Mouse (Mus musculus) limb, embryonic 11.5 days (tissue): ENCODE results near the gene Zfp689. TPM values are rescaled to one million over a fixed set of nuclear protein-coding genes. Genes with fewer than 3 reads are reported as not detected.
A peak's percentile ranks its signal among the peaks of the same experiment; 100 is the strongest.
"Not testable (repeated sequence)": the region's sequence is repeated elsewhere in the genome, so short reads cannot be mapped to it uniquely, and the experiment has no call there.

Experiments
- ATAC-seq: fragments of 200-750 bp; cut with Nextera tagmentation; 2 replicates; pipeline ENCODE4 v1.8.0; 2017; ENCODE audit warnings: low read depth; ENCODE audit not compliant: insufficient number of reproducible peaks, low FRiP score, low TSS enrichment
- DNase-seq: peaks from one replicate; pipeline ENCODE4 v3.0.0-alpha.2; 2015; ENCODE audit warnings: low spot score
- H3K27ac ChIP-seq: fragments of 300-500 bp; sonication (generic); replicated peaks from 2 replicates; pipeline ENCODE4 v1.5.1; 2014; ENCODE audit warnings: low read depth, mild to moderate bottlenecking, low read length
- H3K27me3 ChIP-seq: fragments of 300-500 bp; sonication (generic); 2 replicates; pipeline ENCODE4 v1.6.1; 2014; ENCODE audit warnings: mild to moderate bottlenecking, low read length, mixed read lengths; ENCODE audit not compliant: control insufficient read depth, insufficient read depth
- H3K36me3 ChIP-seq: fragments of 300-500 bp; sonication (generic); 2 replicates; pipeline ENCODE4 v1.6.1; 2014; ENCODE audit warnings: mild to moderate bottlenecking, low read length, moderate library complexity, mixed read lengths; ENCODE audit not compliant: control insufficient read depth, insufficient read depth
- H3K4me1 ChIP-seq: fragments of 300-500 bp; sonication (generic); 2 replicates; pipeline ENCODE4 v1.6.1; 2014; ENCODE audit warnings: low read length, mixed read lengths; ENCODE audit not compliant: control insufficient read depth, insufficient read depth
- H3K4me2 ChIP-seq: fragments of 300-500 bp; sonication (generic); 2 replicates; pipeline ENCODE4 v1.6.1; 2014; ENCODE audit warnings: low read depth, mild to moderate bottlenecking, moderate library complexity; ENCODE audit not compliant: severe bottlenecking
- H3K4me3 ChIP-seq: fragments of 300-500 bp; sonication (generic); 2 replicates; pipeline ENCODE4 v1.5.1; 2014; ENCODE audit warnings: low read depth, low read length
- H3K9ac ChIP-seq: fragments of 300-500 bp; sonication (generic); 2 replicates; pipeline ENCODE4 v1.6.1; 2014; ENCODE audit warnings: mild to moderate bottlenecking, low read length
- H3K9me3 ChIP-seq: fragments of 300-500 bp; sonication (generic); 2 replicates; pipeline ENCODE4 v1.6.1; 2016; ENCODE audit warnings: low read length; ENCODE audit not compliant: control insufficient read depth
- WGBS: fragments of 180-500 bp; shearing (Covaris S2); extraction: QIAGEN DNeasy Blood & Tissue Kit; methylation state at CpG from one replicate; pipeline ENCODE4 v1.1.7; 2014; 5-methylcytosine and 5-hydroxymethylcytosine counted together
- polyA plus RNA-seq: library from polyadenylated mRNA; unstranded; fragments of >200 nt; fragmentation: Nextera tagmentation; extraction: Ambion mirVana; gene quantifications from 2 replicates; pipeline ENCODE4 v1.2.1, GENCODE M21; 2014

Zfp689 gene
- polyA plus RNA-seq, 1 experiment from 2014 or later = 16.5 TPM

DNA sequence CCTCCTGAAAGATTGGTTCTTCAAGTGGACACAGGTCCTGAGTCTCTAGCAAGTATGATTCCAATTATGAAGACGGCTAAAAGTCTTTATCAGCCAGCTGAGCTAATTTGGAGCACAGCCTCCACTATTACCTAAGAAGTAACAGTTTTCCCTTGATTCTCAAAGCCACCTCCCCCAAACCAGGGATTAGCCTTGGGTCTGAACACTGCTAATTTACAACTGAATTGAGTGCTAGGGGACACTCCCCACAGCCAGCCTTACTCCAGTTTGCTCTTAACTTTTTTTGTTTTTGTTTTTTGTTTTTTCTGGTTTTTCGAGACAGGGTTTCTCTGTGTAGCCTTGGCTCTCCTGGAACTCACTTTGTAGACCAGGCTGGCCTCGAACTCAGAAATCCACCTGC lies 16.2 kb upstream of the Zfp689 start:
- WGBS = 90% methylated on average over 3 of the region's 3 CpGs
- no peaks in the 10 kb centered on the region for H3K27me3 ChIP-seq
- H3K4me2 ChIP-seq = no peak overlapping the region
- no peak for DNase-seq
- no peak overlapping the region for H3K4me3 ChIP-seq
- H3K36me3 ChIP-seq = peaks cover 5% of the 10 kb centered on the region; the same call in 1 of the 2 replicates
- no peaks in the 10 kb centered on the region for H3K4me1 ChIP-seq
- H3K27ac ChIP-seq = no peak overlapping the region
- no peak for ATAC-seq
- no peaks in the 10 kb centered on the region for H3K9me3 ChIP-seq
- no peak overlapping the region for H3K9ac ChIP-seq

DNA sequence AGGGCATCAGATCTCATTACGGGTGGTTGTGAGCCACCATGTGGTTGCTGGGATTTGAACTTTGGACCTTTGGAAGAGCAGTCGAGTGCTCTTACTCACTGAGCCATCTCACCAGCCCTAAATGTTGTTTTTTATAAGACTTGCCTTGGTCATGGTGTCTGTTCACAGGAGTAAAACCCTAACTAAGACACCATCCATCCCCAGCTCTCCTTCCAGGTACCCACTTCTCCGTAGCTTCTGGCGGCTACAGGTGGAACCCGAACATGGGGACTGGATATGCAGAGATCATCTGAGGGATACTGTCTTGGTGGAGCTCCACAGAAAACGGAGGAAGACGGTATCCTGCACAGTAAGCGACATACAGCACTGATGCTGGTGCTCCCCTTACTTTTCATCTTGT lies 10.4 kb upstream of the Zfp689 start, which contains the start of gene Prr14:
TSS of gene Prr14 (plus strand) at position 301 of the 400 bp plus-strand sequence.
- WGBS = 96% methylated on average over 8 of the region's 8 CpGs
- not testable (repeated sequence) for H3K4me2 ChIP-seq, H3K27me3 ChIP-seq, ATAC-seq, H3K4me3 ChIP-seq, H3K27ac ChIP-seq, H3K4me1 ChIP-seq, DNase-seq, H3K9me3 ChIP-seq, H3K9ac ChIP-seq
- H3K36me3 ChIP-seq = peaks cover 16% of the 10 kb centered on the region

DNA sequence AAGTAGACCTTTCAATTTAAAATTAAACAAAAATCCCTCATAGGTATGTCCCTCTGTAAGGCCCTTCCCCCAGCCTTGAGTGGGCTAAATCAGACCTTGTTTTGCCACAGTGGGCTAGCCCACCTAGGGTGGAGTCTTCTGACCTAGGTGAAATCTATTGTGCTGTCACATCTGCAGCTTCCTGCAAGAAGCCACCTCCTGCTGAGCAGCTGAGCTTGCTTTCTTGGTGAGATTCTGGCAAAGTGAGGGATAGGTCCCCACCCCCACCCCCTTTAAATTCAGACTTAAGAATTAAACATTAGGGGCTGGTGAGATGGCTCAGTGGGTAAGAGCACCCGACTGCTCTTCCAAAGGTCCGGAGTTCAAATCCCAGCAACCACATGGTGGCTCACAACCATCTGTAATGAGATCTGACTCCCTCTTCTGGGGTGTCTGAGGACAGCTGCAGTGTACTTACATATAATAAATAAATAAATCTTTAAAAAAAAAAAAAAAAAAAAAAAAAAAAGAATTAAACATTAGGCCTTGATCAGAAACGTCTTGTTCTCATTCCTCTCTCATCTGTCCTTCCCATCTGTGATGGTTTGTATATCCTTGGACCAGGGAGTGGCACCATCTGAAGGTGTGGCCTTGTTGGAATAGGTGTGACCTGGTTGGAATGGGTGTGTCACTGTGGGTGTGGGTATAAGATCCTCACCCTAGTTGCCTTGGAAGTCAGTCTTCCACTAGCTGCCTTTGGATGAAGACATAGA lies 9.6 kb upstream of the Zfp689 start:
- not testable (repeated sequence) for H3K9me3 ChIP-seq

GRCm38 (mm10) chr7:127454905-127455304 lies 5.9 kb upstream of the Zfp689 start:
- H3K36me3 ChIP-seq = peaks cover 22% of the 10 kb centered on the region
- no peaks in the 10 kb centered on the region for H3K27me3 ChIP-seq
- H3K4me2 ChIP-seq = no peak overlapping the region
- H3K9ac ChIP-seq = no peak overlapping the region
- no peak overlapping the region for H3K27ac ChIP-seq
- DNase-seq = no peak
- no peak for ATAC-seq
- peaks cover 2% of the 10 kb centered on the region; the same call in 1 of the 2 replicates for H3K9me3 ChIP-seq
- H3K4me3 ChIP-seq = no peak overlapping the region
- H3K4me1 ChIP-seq = peaks cover 4% of the 10 kb centered on the region; the same call in 1 of the 2 replicates
- 89% methylated on average over 7 of the region's 7 CpGs for WGBS

More for the DNA sequence above, 9.6 kb upstream of the Zfp689 start:
- H3K36me3 ChIP-seq = peaks cover 16% of the 10 kb centered on the region
- DNase-seq, ATAC-seq, H3K4me1 ChIP-seq, H3K4me2 ChIP-seq, H3K4me3 ChIP-seq, H3K9ac ChIP-seq, H3K27me3 ChIP-seq, H3K27ac ChIP-seq: not testable (repeated sequence)
- 84% methylated on average over 3 of the region's 3 CpGs for WGBS

DNA sequence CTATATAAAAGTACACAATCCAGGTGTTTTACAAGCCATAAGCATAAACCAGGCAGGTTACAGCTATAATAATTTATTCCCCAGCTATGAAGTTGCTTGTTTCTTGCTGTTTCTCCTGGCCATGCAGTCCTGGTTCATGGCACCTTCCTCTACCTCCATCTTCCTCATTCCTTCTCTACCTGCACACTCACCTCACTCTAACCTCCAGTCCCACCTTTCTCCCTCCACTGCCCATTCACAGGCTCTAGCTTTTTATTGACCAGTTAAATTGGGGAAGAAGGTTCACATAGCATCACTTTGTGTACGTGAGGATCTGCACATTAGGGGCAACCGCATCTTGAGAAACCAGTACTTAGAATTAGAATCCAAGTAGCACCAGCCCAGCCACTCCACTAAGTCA lies 4.1 kb upstream of the Zfp689 start:
- no peak overlapping the region for H3K4me3 ChIP-seq
- H3K9me3 ChIP-seq = peaks cover 2% of the 10 kb centered on the region; the same call in 1 of the 2 replicates
- WGBS = 96% methylated on average over 2 of the region's 2 CpGs
- peaks cover 22% of the 10 kb centered on the region for H3K36me3 ChIP-seq
- no peak overlapping the region for H3K9ac ChIP-seq
- no peaks in the 10 kb centered on the region for H3K27me3 ChIP-seq
- DNase-seq = no peak
- H3K27ac ChIP-seq = no peak overlapping the region
- ATAC-seq = no peak
- H3K4me2 ChIP-seq = no peak overlapping the region
- peaks cover 5% of the 10 kb centered on the region; the same call in 1 of the 2 replicates for H3K4me1 ChIP-seq

GRCm38 (mm10) chr7:127449966-127450365 lies 1.0 kb upstream of the Zfp689 start:
- Histone ChIP-seq H3K4me1 (peaks cover 5% of the 10 kb centered on the region; the same call in 1 of the 2 replicates), H3K27ac (no peak overlapping the region), H3K9me3 (no peaks in the 10 kb centered on the region; the same call in 1 of the 2 replicates), H3K36me3 (peaks cover 12% of the 10 kb centered on the region; the same call in 1 of the 2 replicates), H3K4me3 (peak overlapping the region; percentile 55), H3K9ac (peak overlapping the region; percentile 9), H3K4me2 (peak overlapping the region; percentile 82), H3K27me3 (no peaks in the 10 kb centered on the region)
- no peak for ATAC-seq
- DNase-seq = no peak
- 89% methylated on average over 7 of the region's 7 CpGs for WGBS

- Histone ChIP-seq H3K36me3 (peaks cover 22% of the 10 kb centered on the region), H3K4me2 (no peak overlapping the region), H3K4me3 (no peak overlapping the region), H3K9ac (no peak overlapping the region), H3K27ac (no peak overlapping the region), H3K27me3 (no peaks in the 10 kb centered on the region), H3K4me1 (no peaks in the 10 kb centered on the region), H3K9me3 (no peaks in the 10 kb centered on the region; the same call in 1 of the 2 replicates)
- WGBS = 91% methylated on average over 20 of the region's 20 CpGs
- ATAC-seq (no peak), DNase-seq (no peak)
Measured at GRCm38 (mm10) chr7:127443976-127444375, 5.0 kb downstream of the Zfp689 start.

GRCm38 (mm10) chr7:127437724-127438123 lies 11.2 kb downstream of the Zfp689 start:
- 87% methylated on average over 3 of the region's 3 CpGs for whole genome bisulfite sequencing
- Histone ChIP-seq H3K4me3 (no peak overlapping the region), H3K27me3 (no peaks in the 10 kb centered on the region), H3K9me3 (peaks cover 7% of the 10 kb centered on the region; the same call in 1 of the 2 replicates), H3K9ac (no peak overlapping the region), H3K4me2 (no peak overlapping the region), H3K4me1 (no peaks in the 10 kb centered on the region), H3K27ac (no peak overlapping the region), H3K36me3 (peaks cover 5% of the 10 kb centered on the region; the same call in 1 of the 2 replicates)
- ATAC-seq (no peak), DNase-seq (peak; percentile 28)
